21 mouse cellular contexts compared by ENCODE assay signal in genomic region chr5:121359229-121359628, GRCm38 (mm10). TPM values are rescaled to one million over a fixed set of nuclear protein-coding genes. Genes with fewer than 3 reads are reported as not detected.
A peak's percentile ranks its signal among the peaks of the same experiment; 100 is the strongest.
DNase-seq lines count a peak whose midpoint lies in the region; ATAC-seq and TF ChIP-seq lines count a peak whose summit lies in the region.
"Had no signal": no experiment of that assay in that cellular context is flagged by ENCODE, and none has a peak within 500 bp of the region (broad histone marks: within the 10 kb centered on the region; RNA-seq: fewer than 3 reads in every experiment).

No protein-coding gene starts in this region.

- no peak overlapping the region for H3K4me2 ChIP-seq in liver, postnatal 0 days (ENCODE audit: low read depth, low read length)
- no peak overlapping the region for H3K4me2 ChIP-seq in stomach, postnatal 0 days (replicated peaks; ENCODE audit: low read depth)
- H3K4me2 ChIP-seq: embryonic facial prominence, embryonic 13.5 days; forebrain, embryonic 12.5 days; heart, embryonic 15.5 days had no signal

- peaks cover 98% of the 10 kb centered on the region for H3K36me3 ChIP-seq in liver, postnatal 0 days (replicated peaks; ENCODE audit: insufficient read depth, low read length)
- peaks cover 40% of the 10 kb centered on the region for H3K36me3 ChIP-seq in stomach, postnatal 0 days (ENCODE audit: control insufficient read depth, insufficient read depth, low read length)

- H3K9me3 ChIP-seq in liver, postnatal 0 days (ENCODE audit: low read length), result no peaks in the 10 kb centered on the region
- no peaks in the 10 kb centered on the region for H3K9me3 ChIP-seq in stomach, postnatal 0 days (ENCODE audit: control insufficient read depth, low read length)
- H3K9me3 ChIP-seq: embryonic facial prominence, embryonic 13.5 days; forebrain, embryonic 12.5 days; heart, embryonic 10.5 days; heart, embryonic 15.5 days; hindbrain, embryonic 10.5 days had no signal

- H3K27ac ChIP-seq in liver, postnatal 0 days (ENCODE audit: low read depth), result no peak overlapping the region
- no peak overlapping the region for H3K27ac ChIP-seq in stomach, postnatal 0 days (replicated peaks)
- H3K27ac ChIP-seq: embryonic facial prominence, embryonic 13.5 days; forebrain, embryonic 12.5 days; heart, embryonic 10.5 days; heart, embryonic 15.5 days; hindbrain, embryonic 10.5 days had no signal

- no peak for TF ChIP-seq EP300 in liver, postnatal 0 days (IDR thresholded peaks at IDR 0.05; ENCODE audit: low read depth)
- TF ChIP-seq EP300 in stomach, postnatal 0 days (optimal IDR thresholded peaks at IDR 0.05), result no peak

- 67% methylated on average over 9 of the region's 9 CpGs for WGBS in liver, postnatal 0 days (ENCODE audit: insufficient replicate concordance)
- 60% methylated on average over 9 of the region's 9 CpGs for WGBS in stomach, postnatal 0 days

- no peaks in the 10 kb centered on the region for H3K27me3 ChIP-seq in liver, postnatal 0 days (ENCODE audit: insufficient read depth, low read length)
- no peaks in the 10 kb centered on the region for H3K27me3 ChIP-seq in stomach, postnatal 0 days (ENCODE audit: control insufficient read depth, insufficient read depth, low read length)
- H3K27me3 ChIP-seq: embryonic facial prominence, embryonic 13.5 days; forebrain, embryonic 12.5 days; heart, embryonic 15.5 days; Patski had no signal

- no peak overlapping the region for H3K4me3 ChIP-seq in liver, postnatal 0 days (ENCODE audit: low read depth, low read length)
- H3K4me3 ChIP-seq in stomach, postnatal 0 days (ENCODE audit: low read depth, low read length), result no peak overlapping the region
- H3K4me3 ChIP-seq: embryonic facial prominence, embryonic 13.5 days; forebrain, embryonic 12.5 days; heart, embryonic 10.5 days; heart, embryonic 15.5 days; hindbrain, embryonic 10.5 days had no signal

- no peaks in the 10 kb centered on the region for H3K4me1 ChIP-seq in liver, postnatal 0 days (ENCODE audit: insufficient read depth)
- H3K4me1 ChIP-seq in stomach, postnatal 0 days (replicated peaks; ENCODE audit: control insufficient read depth, insufficient read depth), result no peaks in the 10 kb centered on the region
- H3K4me1 ChIP-seq: embryonic facial prominence, embryonic 13.5 days; forebrain, embryonic 12.5 days; heart, embryonic 15.5 days; hindbrain, embryonic 10.5 days had no signal

- peak; percentile 9 for DNase-seq in kidney, adult 18-20 months
- DNase-seq in kidney, postnatal 14 days, result no peak
- peak; percentile 42 for DNase-seq in liver, postnatal 0 days
- DNase-seq in liver, result no peak
- DNase-seq in stomach, postnatal 0 days (ENCODE audit: low spot score), result peak; percentile 71
- DNase-seq in MN1 (ENCODE audit: low spot score), result no peak
- DNase-seq: adrenal gland, postnatal 14 days; cerebellum, adult 18-20 months; cerebellum, adult 9-11 months; cerebellum, postnatal 36 days; gastrocnemius, postnatal 10 days; heart, adult 18-20 months had no signal

- no peak overlapping the region for H3K9ac ChIP-seq in liver, postnatal 0 days (replicated peaks)
- H3K9ac ChIP-seq in stomach, postnatal 0 days (ENCODE audit: low read length), result no peak overlapping the region
- H3K9ac ChIP-seq: embryonic facial prominence, embryonic 13.5 days; forebrain, embryonic 12.5 days; heart, embryonic 15.5 days had no signal

- peak; percentile 71 for ATAC-seq in liver, postnatal 0 days
- ATAC-seq in stomach, postnatal 0 days (ENCODE audit: low FRiP score, low TSS enrichment), result peak; percentile 67
- no peak for ATAC-seq in monocyte, adult 5-6 weeks (replicated peaks; ENCODE audit: insufficient number of reproducible peaks, low FRiP score, low TSS enrichment, poor library complexity, severe bottlenecking)
- ATAC-seq: activated CD4-positive, CD25-positive, alpha-beta regulatory T cell, adult 4 months; forebrain, embryonic 16.5 days; Patski had no signal

- no peak for TF ChIP-seq CTCF in liver, postnatal 0 days (IDR thresholded peaks at IDR 0.05; ENCODE audit: low read depth)
- TF ChIP-seq CTCF in stomach, postnatal 0 days (IDR thresholded peaks at IDR 0.05; ENCODE audit: low read depth), result no peak

RNA-seq across cellular contexts. Expression of gene Trafd1, which starts 26.2 kb away (rescaled TPM):
- polyA plus RNA-seq in liver, postnatal 0 days (2015; fragmentation: Nextera tagmentation; extraction: Ambion mirVana), result 28.6 and 30.6 TPM in 2 replicates
- polyA plus RNA-seq in stomach, postnatal 0 days (2015; fragmentation: Nextera tagmentation; extraction: Ambion mirVana), result 57.2 and 61.2 TPM in 2 replicates
- total RNA-seq in monocyte, adult 5-6 weeks (2017), result 146 to 183 TPM (median 155 TPM) in 3 replicates

RNA-seq across cellular contexts. Expression of gene Naa25, which starts 38.5 kb away (rescaled TPM):
- 12.5 and 12.9 TPM in 2 replicates for polyA plus RNA-seq in liver, postnatal 0 days (2015; fragmentation: Nextera tagmentation; extraction: Ambion mirVana)
- 21.6 and 22.0 TPM in 2 replicates for polyA plus RNA-seq in stomach, postnatal 0 days (2015; fragmentation: Nextera tagmentation; extraction: Ambion mirVana)
- total RNA-seq in monocyte, adult 5-6 weeks (2017), result 11.7 to 38.6 TPM (median 24.4 TPM) in 3 replicates

Comparison
In these comparisons a context has a peak if more than half of its experiments do, and no peak if none do; other contexts are left out.
1. DNase-seq: peak in kidney, adult 18-20 months (single experiment), liver, postnatal 0 days (single experiment) and stomach, postnatal 0 days (single experiment); none in kidney, postnatal 14 days (single experiment), liver (single experiment) and MN1 (single experiment).